8 mouse cellular contexts compared by ENCODE assay signal in the genomic region with DNA sequence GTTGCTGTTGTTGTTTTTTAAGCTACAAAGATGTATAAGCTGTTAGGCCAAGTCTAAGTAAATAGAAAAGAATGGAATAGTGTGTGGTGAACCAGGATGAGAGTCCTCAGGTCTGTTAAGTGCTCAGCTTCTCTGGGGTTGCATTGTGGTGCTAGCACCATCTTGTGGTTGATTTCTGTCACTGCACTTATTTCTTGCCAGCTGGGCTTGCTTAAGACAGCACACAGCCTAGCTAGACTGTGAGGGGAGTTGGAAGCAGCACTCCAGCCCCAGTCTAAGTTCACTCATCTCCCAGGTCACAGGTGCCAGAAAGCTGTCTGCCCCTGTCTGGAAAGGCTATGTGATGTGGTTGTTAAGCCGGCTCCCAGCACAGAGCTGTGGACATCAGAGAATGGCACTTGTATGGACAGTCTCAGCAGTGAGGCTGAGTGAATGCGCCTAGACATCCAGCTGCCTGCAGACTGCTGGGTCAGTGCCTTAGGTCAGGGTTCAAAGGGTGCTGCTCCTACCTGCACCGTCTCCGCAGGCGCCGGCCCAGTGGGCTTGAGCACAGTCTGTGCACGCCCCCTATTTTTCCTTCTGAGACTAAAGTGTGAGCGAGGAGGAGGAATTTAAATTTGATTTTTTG. TPM values are rescaled to one million over a fixed set of nuclear protein-coding genes. Genes with fewer than 3 reads are reported as not detected.
DNase-seq lines count a peak whose midpoint lies in the region; ATAC-seq and TF ChIP-seq lines count a peak whose summit lies in the region.

No protein-coding gene starts in this region.

- WGBS in forebrain, embryonic 11.5 days = 96% methylated on average over 8 of the region's 8 CpGs
- 90% methylated on average over 8 of the region's 8 CpGs for WGBS in heart, postnatal 0 days
- WGBS in liver, embryonic 13.5 days (ENCODE audit: insufficient replicate concordance) = 87% methylated on average over 8 of the region's 8 CpGs
- 95% methylated on average over 8 of the region's 8 CpGs for WGBS in neural tube, embryonic 11.5 days

- TF ChIP-seq POLR2A in CH12.LX (IDR thresholded peaks at IDR 0.05; ENCODE audit: low read depth, low read length) = no peak

- no peaks in the 10 kb centered on the region for H3K4me1 ChIP-seq in CH12.LX (ENCODE audit: control insufficient read depth in 1 of 2, insufficient read depth in 2 of 2)
- H3K4me1 ChIP-seq in forebrain, embryonic 11.5 days (replicated peaks; ENCODE audit: control insufficient read depth, insufficient read depth, low read length) = no peaks in the 10 kb centered on the region; the same call in 1 of the 2 replicates
- no peaks in the 10 kb centered on the region for H3K4me1 ChIP-seq in heart, postnatal 0 days (ENCODE audit: control insufficient read depth, insufficient read depth)
- H3K4me1 ChIP-seq in liver, embryonic 13.5 days (replicated peaks) = 0 out of 2 replicates have a peak, but pooled peaks cover under 1% of the 10 kb centered on the region
- no peaks in the 10 kb centered on the region for H3K4me1 ChIP-seq in neural tube, embryonic 11.5 days (ENCODE audit: control insufficient read depth, insufficient read depth, low read length)

- H3K27me3 ChIP-seq in CH12.LX (replicated peaks) = no peaks in the 10 kb centered on the region
- no peaks in the 10 kb centered on the region for H3K27me3 ChIP-seq in forebrain, embryonic 11.5 days (ENCODE audit: control insufficient read depth, insufficient read depth, low read length)
- no peaks in the 10 kb centered on the region for H3K27me3 ChIP-seq in heart, postnatal 0 days (ENCODE audit: control insufficient read depth, insufficient read depth, low read length)
- no peaks in the 10 kb centered on the region for H3K27me3 ChIP-seq in liver, embryonic 13.5 days
- no peaks in the 10 kb centered on the region for H3K27me3 ChIP-seq in neural tube, embryonic 11.5 days (ENCODE audit: control insufficient read depth, insufficient read depth, low read length)

- in situ Hi-C loops in CH12.LX (cut with MboI; ENCODE audit: low pct_ligation_motif_present, low pct_unique_long_range_greater_than_20kb, low sequenced_read_pairs) = no loop called here

- peaks cover 37 to 82% of the 10 kb centered on the region in 2 experiments for H3K36me3 ChIP-seq in CH12.LX (replicated peaks in 1 of 2; ENCODE audit: control insufficient read depth in 1 of 2, insufficient read depth in 1 of 2, low read length in 1 of 2)
- H3K36me3 ChIP-seq in forebrain, embryonic 11.5 days (ENCODE audit: control insufficient read depth, insufficient read depth, low read length) = no peaks in the 10 kb centered on the region
- peaks cover 21% of the 10 kb centered on the region for H3K36me3 ChIP-seq in heart, postnatal 0 days (replicated peaks; ENCODE audit: control insufficient read depth, insufficient read depth, low read length)
- peaks cover 53% of the 10 kb centered on the region for H3K36me3 ChIP-seq in liver, embryonic 13.5 days
- H3K36me3 ChIP-seq in neural tube, embryonic 11.5 days (ENCODE audit: control insufficient read depth, insufficient read depth, low read length) = no peaks in the 10 kb centered on the region

- H3K9ac ChIP-seq in CH12.LX (ENCODE audit: insufficient read depth, low read depth) = no peak overlapping the region
- H3K9ac ChIP-seq in forebrain, embryonic 11.5 days (ENCODE audit: low read length) = no peak overlapping the region
- H3K9ac ChIP-seq in heart, postnatal 0 days (replicated peaks; ENCODE audit: low read depth, low read length) = no peak overlapping the region
- H3K9ac ChIP-seq in liver, embryonic 13.5 days = no peak overlapping the region
- H3K9ac ChIP-seq in neural tube, embryonic 11.5 days (ENCODE audit: low read length) = no peak overlapping the region

- no peak for TF ChIP-seq EP300 in CH12.LX (IDR thresholded peaks at IDR 0.05; ENCODE audit: low read length)
- no peak for TF ChIP-seq EP300 in heart, postnatal 0 days (IDR thresholded peaks at IDR 0.05; ENCODE audit: low read depth)

- TF ChIP-seq CTCF in CH12.LX (conservative IDR thresholded peaks at IDR 0.05 in 1 of 2, IDR thresholded peaks at IDR 0.05 in 1 of 2; ENCODE audit: low read depth in 2 of 2, low read length in 2 of 2) = peak; percentile 91 to 92
- TF ChIP-seq CTCF in heart, postnatal 0 days (IDR thresholded peaks at IDR 0.05; ENCODE audit: low read depth) = peak; percentile 92

- DNase-seq in CH12.LX (ENCODE audit: extremely low read depth) = peak; percentile 75
- peak; percentile 67 for DNase-seq in c-Kit-positive CD71-negative TER-119-negative erythroid progenitor cells, embryonic 14.5 days (ENCODE audit: low read depth)
- DNase-seq in forebrain, embryonic 11.5 days (ENCODE audit: low spot score) = peak; percentile 76
- DNase-seq in heart, postnatal 0 days (ENCODE audit: low spot score) = peak; percentile 87
- DNase-seq in kidney, postnatal 25 days = peak; percentile 65 to 73
- peak; percentile 49 for DNase-seq in liver, embryonic 13.5 days
- peak; percentile 58 for DNase-seq in neural tube, embryonic 11.5 days (ENCODE audit: low spot score)
- peak; percentile 54 for DNase-seq in testis, postnatal 10 days (ENCODE audit: low spot score)

- H3K9me3 ChIP-seq in CH12.LX (replicated peaks; ENCODE audit: low read length) = no peaks in the 10 kb centered on the region
- no peaks in the 10 kb centered on the region for H3K9me3 ChIP-seq in forebrain, embryonic 11.5 days (ENCODE audit: control insufficient read depth, low read length)
- H3K9me3 ChIP-seq in heart, postnatal 0 days (replicated peaks; ENCODE audit: control insufficient read depth, low read length) = no peaks in the 10 kb centered on the region
- H3K9me3 ChIP-seq in liver, embryonic 13.5 days (replicated peaks) = no peaks in the 10 kb centered on the region
- no peaks in the 10 kb centered on the region for H3K9me3 ChIP-seq in neural tube, embryonic 11.5 days (ENCODE audit: control insufficient read depth, low read length)

- no peaks in the 10 kb centered on the region for H3K79me2 ChIP-seq in CH12.LX (replicated peaks; ENCODE audit: control insufficient read depth, extremely low read depth, insufficient read depth, poor library complexity, severe bottlenecking)

- peak; percentile 88 for TF ChIP-seq RAD21 in CH12.LX (IDR thresholded peaks at IDR 0.05; ENCODE audit: low read depth, low read length)

- H3K4me3 ChIP-seq in CH12.LX (replicated peaks in 1 of 3; ENCODE audit: low read depth in 2 of 3, low read length in 2 of 3, poor library complexity in 1 of 3) = no peak overlapping the region
- H3K4me3 ChIP-seq in forebrain, embryonic 11.5 days (ENCODE audit: low read depth, low read length) = no peak overlapping the region
- no peak overlapping the region for H3K4me3 ChIP-seq in heart, postnatal 0 days (ENCODE audit: low read depth, low read length)
- H3K4me3 ChIP-seq in liver, embryonic 13.5 days (replicated peaks) = no peak overlapping the region
- no peak overlapping the region for H3K4me3 ChIP-seq in neural tube, embryonic 11.5 days (ENCODE audit: low read depth, low read length)

- H3K27ac ChIP-seq in CH12.LX (ENCODE audit: insufficient read depth, low read depth) = no peak overlapping the region
- H3K27ac ChIP-seq in forebrain, embryonic 11.5 days (ENCODE audit: low read depth, low read length) = no peak overlapping the region
- H3K27ac ChIP-seq in heart, postnatal 0 days (ENCODE audit: low read depth) = no peak overlapping the region
- no peak overlapping the region for H3K27ac ChIP-seq in liver, embryonic 13.5 days
- H3K27ac ChIP-seq in neural tube, embryonic 11.5 days (ENCODE audit: low read depth, low read length) = no peak overlapping the region

- H3K4me2 ChIP-seq in CH12.LX (ENCODE audit: insufficient read depth, low read depth, poor library complexity, severe bottlenecking) = no peak overlapping the region
- H3K4me2 ChIP-seq in forebrain, embryonic 11.5 days (ENCODE audit: low read depth, low read length, severe bottlenecking) = no peak overlapping the region
- H3K4me2 ChIP-seq in heart, postnatal 0 days (ENCODE audit: low read depth, low read length) = no peak overlapping the region
- no peak overlapping the region for H3K4me2 ChIP-seq in liver, embryonic 13.5 days
- no peak overlapping the region for H3K4me2 ChIP-seq in neural tube, embryonic 11.5 days (ENCODE audit: low read depth)

- dilution Hi-C loops in CH12.LX (cut with MboI; ENCODE audit: extremely low pct_ligation_motif_present, extremely low pct_unique_long_range_greater_than_20kb, low sequenced_read_pairs) = no loop called here

- peak; percentile 66; the same call in 1 of the 2 replicates for ATAC-seq in forebrain, embryonic 11.5 days (replicated peaks; ENCODE audit: low FRiP score)
- ATAC-seq in heart, postnatal 0 days (ENCODE audit: insufficient read depth, low read depth) = peak; percentile 80
- ATAC-seq in liver, embryonic 13.5 days (ENCODE audit: low read depth) = peak; percentile 78
- ATAC-seq in neural tube, embryonic 11.5 days (ENCODE audit: insufficient read depth, low FRiP score, low TSS enrichment) = peak; percentile 65; the same call in 1 of the 2 replicates

TF ChIP-seq in CH12.LX, 34 proteins besides CTCF, POLR2A, EP300 and RAD21 (continues in another document):
- TF ChIP-seq POLR2AphosphoS2 (IDR thresholded peaks at IDR 0.05; ENCODE audit: low read depth, low read length) (no peak), ZKSCAN1 (IDR thresholded peaks at IDR 0.05; ENCODE audit: borderline replicate concordance, low read depth, low read length) (no peak), ZMIZ1 (IDR thresholded peaks at IDR 0.05; ENCODE audit: low read depth, low read length) (no peak)

RNA-seq across cellular contexts. Expression of a gene that starts 16.7 kb away (rescaled TPM):
- total RNA-seq in CH12.LX (2012; rRNA removed) (22.3 and 23.1 TPM in 2 replicates), CH12.LX (2014; rRNA removed) (23.5 and 23.8 TPM in 2 replicates)
- 27.6 and 30.8 TPM in 2 replicates for polyA plus RNA-seq in CH12.LX (2012; ENCODE audit: insufficient read length, low read depth)
- polyA plus RNA-seq in forebrain, embryonic 11.5 days (2014; fragmentation: Nextera tagmentation; extraction: Ambion mirVana) = 24.1 and 28.4 TPM in 2 replicates
- 6.6 and 24.4 TPM in 2 replicates for total RNA-seq in heart, postnatal 0 days (2014; rRNA removed; ENCODE audit: low replicate concordance)
- polyA plus RNA-seq in heart, postnatal 0 days (2015; fragmentation: Nextera tagmentation; extraction: Ambion mirVana) = 11.5 and 12.5 TPM in 2 replicates
- polyA plus RNA-seq in liver, embryonic 13.5 days (2015; fragmentation: Nextera tagmentation; extraction: Ambion mirVana) = 16.7 and 18.2 TPM in 2 replicates
- 25.4 and 26.1 TPM in 2 replicates for polyA plus RNA-seq in neural tube, embryonic 11.5 days (2014; fragmentation: Nextera tagmentation; extraction: Ambion mirVana)

RNA-seq across cellular contexts. Expression of a gene that starts 16.9 kb away (rescaled TPM):
- total RNA-seq in CH12.LX (2012; rRNA removed) (88.6 and 101 TPM in 2 replicates), CH12.LX (2014; rRNA removed) (143 and 152 TPM in 2 replicates)
- polyA plus RNA-seq in CH12.LX (2012; ENCODE audit: insufficient read length, low read depth) = 101 and 108 TPM in 2 replicates
- 117 and 126 TPM in 2 replicates for polyA plus RNA-seq in forebrain, embryonic 11.5 days (2014; fragmentation: Nextera tagmentation; extraction: Ambion mirVana)
- total RNA-seq in heart, postnatal 0 days (2014; rRNA removed; ENCODE audit: low replicate concordance) = 31.3 and 36.9 TPM in 2 replicates
- polyA plus RNA-seq in heart, postnatal 0 days (2015; fragmentation: Nextera tagmentation; extraction: Ambion mirVana) = 45.3 and 45.4 TPM in 2 replicates
- polyA plus RNA-seq in liver, embryonic 13.5 days (2015; fragmentation: Nextera tagmentation; extraction: Ambion mirVana) = 64.9 and 74.9 TPM in 2 replicates
- 104 and 105 TPM in 2 replicates for polyA plus RNA-seq in neural tube, embryonic 11.5 days (2014; fragmentation: Nextera tagmentation; extraction: Ambion mirVana)
